Mouse (Mus musculus): ENCODE measurements at regions not wholly inside any gene's neighbourhood (a gene's known extent, or its start where the extent isn't known, plus 50 kb on each side); places are given as distances from the start of the nearest gene placed in this dataset.

GRCm38 (mm10) chr11:111865143-111865542, 799.2 kb downstream of the Kcnj2 start:
- DNase-seq, result no peak

- DNase-seq, result no peak
These were observed 809.4 kb downstream of the Kcnj2 start for GRCm38 (mm10) chr11:111875406-111875805.

DNA sequence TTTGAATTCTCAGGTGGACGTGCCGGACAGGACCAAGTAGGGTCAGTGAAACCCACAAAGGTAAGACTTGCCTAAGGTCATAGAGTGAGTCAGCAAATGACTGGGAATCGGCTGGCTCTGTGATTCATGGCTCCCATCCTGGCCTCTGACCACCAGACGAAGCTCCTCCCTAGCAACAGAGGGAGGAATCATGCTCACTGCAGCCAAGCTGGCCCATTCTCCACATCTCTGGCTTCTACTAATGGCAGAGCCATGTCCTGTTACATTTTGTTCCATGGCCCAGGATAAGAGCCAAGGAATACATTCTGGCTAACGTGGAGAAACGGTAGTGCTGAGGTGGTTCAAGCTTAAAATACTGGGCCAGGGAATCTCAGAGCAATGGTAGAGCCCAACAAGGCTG, 814.2 kb downstream of the Kcnj2 start:
- DNase-seq, result no peak

DNA sequence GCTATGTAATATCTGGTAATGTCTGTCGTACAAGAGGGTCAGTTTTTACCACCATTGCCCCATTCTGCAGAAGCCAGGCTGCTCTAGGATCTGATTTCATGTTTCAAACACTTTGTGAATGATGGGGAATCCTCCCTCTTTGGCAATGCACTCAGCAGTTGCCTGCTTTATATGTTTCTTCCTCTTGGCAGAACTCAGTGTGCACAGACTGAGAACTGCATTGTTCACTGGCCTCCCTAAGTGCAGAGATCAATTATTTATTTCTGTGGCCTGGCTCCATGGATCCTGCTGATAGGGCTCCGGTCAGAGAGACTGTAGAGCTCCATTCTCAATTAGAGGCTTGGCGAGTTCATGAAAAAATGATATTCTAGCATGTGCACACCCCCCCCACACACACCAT, 824.1 kb downstream of the Kcnj2 start:
- DNase-seq, result no peak

GRCm38 (mm10) chr11:111893861-111894260, 827.9 kb downstream of the Kcnj2 start:
- DNase-seq, result no peak

GRCm38 (mm10) chr11:111895221-111896200, 829.5 kb downstream of the Kcnj2 start:
- DNase-seq, result no peak

DNA sequence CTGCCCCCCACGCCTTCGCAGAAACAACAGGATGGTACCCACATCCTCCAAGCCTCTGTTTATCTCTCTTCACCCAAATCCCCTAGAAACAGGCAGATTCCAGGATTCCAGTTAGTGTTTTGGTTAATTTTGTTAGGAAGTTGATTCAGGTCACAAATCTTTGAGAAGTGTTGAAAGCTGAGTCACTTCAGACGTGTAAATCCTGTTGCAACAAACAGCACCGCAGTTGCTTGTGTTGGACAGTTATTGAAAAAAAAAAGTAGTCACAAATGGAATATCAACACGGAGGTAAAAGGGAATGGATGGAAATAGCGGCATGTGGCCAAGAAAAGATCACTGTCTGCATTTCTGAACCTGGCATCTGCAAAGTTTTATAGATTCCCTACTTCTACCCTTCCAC, 831.0 kb downstream of the Kcnj2 start:
- DNase-seq, result no peak

- no peak for DNase-seq
These were observed 838.1 kb downstream of the Kcnj2 start for GRCm38 (mm10) chr11:111904086-111904485.

DNA sequence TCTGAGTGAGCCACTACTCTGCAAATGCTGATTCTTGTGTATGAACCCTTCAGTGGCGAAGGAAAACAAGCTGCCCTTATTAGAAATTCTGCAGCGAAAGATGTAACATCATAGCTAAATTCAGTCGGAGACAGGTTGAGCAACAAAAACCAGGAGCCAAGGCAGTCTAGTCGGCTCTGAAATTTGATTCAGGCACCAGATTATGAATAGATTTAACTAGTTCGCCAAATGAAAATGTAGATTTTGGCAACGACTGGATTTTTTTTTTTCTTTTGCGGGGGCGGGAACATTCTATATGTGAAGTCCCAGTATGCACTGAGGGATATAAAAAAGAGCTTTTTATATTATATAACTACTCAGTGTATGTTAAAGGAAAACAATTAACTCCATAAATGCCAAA, 847.9 kb downstream of the Kcnj2 start:
- no peak for DNase-seq

DNA sequence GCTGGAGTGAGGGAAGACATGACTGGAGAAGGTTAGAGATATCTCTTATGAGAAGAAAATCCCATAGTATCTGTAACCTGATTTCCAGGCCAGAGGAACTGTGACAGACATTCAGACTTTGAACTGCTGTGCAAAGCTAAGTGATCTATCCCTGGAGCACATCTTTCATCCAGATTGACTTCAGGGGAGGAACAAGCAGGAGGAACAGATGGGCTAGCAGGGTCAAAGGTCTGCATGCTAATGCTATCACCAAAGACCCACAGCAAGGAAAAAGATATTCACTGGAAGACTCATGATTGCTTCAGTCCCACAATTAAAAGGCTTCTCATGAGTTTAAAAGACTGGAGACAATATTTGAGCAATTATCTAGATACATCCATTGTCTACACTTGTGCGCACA, 855.7 kb upstream of the Sox9 start:
- DNase-seq, result no peak

GRCm38 (mm10) chr11:111929366-111929765, 852.7 kb upstream of the Sox9 start:
- no peak for DNase-seq

DNA sequence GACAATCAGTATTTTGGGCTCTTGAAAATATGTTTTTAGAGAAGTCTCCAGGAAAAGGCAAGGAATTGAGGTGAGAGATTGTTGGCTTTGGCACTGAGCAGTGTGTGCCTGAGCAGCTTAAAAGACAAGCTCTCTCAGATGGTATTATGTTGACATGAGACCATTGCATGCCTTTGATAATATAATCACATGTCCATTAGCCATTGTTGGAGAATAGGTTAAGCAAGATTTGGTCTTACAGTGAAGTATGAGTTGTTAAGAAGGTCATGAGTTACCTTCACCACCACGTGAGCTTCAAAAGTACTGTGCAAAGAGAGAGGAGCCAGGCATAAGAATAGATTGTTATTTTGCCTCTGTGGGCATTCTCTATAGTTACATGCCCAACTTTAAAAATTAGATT, 850.0 kb upstream of the Sox9 start:
- DNase-seq, result no peak

DNA sequence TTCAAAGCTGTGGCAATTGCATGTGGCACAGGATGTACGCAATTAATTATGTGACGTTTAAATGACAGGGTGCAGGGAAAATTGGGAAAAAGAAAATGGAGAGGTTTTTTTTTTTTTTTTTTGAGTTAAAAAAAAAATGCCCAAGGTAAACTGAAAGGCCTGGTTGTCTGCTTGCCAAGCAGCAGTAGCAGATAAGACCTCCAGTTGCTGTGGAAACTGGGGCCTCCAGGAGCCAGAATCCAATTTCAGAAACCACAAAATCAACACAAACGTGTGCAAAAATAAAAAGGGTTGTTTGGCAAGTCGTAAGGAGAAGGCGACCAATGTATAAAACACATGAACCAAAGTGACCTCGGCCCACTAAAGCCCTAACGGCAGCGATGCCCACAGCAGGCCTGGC, 837.7 kb upstream of the Sox9 start:
- no peak for DNase-seq

GRCm38 (mm10) chr11:111945806-111946205, 836.2 kb upstream of the Sox9 start:
- no peak for DNase-seq

GRCm38 (mm10) chr11:111947671-111948070, 834.4 kb upstream of the Sox9 start:
- no peak for DNase-seq

GRCm38 (mm10) chr11:111953421-111953820, 828.6 kb upstream of the Sox9 start:
- no peak for DNase-seq

DNA sequence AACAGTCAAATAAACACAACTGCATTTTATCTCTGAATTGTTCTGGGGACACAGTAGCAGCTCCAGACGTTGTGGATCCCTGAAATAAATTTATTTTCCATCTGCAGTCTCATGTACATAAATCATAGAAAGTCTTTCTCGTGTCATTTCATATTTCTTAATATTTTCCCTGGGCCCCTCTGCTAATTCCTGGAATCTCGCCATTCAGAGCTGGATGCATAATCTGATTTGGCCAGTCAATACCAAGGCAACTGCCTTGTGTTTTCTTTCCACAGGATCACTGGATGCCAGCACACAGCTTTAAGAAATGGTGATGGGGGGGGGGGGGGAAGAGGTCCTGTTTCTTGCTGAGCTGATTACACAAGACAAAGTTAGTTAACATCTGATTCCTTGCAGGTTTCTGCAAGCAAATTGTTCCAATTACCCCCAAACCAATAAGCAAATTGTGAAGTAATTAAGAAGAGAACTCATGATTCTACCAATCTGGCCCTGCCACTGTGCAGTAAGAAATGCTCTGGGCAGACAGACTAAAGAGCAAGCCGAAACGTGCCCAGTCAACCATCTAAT, 824.2 kb upstream of the Sox9 start:
- no peak for DNase-seq

DNA sequence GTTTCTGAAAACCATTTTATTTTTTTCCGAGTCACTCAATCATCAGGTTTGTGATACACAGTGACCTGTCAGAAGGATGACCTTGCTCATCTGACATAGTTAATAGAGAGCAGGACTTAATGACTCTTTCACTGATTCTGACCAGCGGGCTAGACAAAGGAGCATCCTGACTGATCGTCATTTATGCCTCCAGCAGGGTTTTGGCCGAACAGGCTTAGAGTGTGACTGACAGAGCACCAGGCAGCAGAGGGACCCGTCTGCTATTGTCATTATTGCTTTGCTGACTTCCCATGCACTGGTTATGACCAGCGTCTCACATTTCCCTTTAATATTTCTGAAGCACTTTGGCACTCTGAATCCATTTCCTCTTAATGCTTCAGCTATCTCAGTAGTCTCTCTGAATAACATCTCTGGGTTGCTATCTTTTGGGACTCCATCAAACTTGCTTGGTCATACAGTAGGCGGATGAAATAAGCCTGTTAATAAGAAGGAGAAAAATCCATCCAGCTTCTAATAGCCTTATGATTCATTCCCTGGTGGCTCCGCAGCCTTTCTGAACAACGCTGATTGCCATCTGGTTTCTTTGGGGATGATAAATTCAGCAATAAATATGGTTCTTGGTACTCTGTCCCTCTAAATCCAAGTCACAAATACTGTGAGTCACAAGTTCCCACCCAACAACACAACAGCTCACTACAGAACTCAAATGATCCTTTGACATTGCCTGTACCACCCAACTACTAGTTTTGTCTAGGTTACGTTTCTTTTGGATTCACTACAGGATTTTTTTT, 820.8 kb upstream of the Sox9 start:
- no peak for DNase-seq

DNA sequence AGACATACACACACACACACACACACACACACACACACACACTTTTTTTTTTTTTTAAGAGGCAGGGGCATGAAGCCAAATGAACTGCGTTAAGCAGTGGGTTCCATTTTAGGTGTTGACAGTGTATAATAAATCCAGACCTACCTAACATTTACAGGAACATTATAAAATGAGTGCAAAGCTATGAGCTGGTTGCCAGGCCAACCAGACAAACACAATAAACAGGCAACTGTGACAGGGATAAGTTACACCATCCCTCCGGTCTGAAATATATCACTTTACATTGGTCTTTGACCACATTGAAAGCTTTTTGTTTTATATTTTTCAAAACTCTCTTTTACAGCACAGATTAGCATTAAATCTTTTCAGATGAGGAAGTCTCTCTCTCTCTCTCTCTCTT, 820.2 kb upstream of the Sox9 start:
- DNase-seq, result no peak

DNA sequence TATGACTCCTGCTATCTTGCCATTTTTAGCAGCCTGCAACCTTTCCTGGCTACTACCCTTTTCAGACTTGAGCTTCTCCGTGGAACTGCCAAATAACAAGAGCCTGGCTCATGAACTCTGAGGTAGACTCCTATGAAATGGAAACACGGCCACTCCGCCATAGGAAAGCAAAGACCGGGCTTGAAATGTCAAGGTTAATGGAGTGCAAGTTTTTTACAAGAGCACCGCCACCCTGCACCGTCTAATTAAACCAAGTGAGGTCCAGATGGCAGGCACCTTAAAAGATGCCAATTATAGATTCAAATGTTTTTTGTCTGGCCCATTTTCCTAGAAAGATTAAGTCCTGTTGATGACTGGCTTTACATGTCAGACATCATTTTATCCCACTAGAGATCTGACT, 818.0 kb upstream of the Sox9 start:
- no peak for DNase-seq

DNA sequence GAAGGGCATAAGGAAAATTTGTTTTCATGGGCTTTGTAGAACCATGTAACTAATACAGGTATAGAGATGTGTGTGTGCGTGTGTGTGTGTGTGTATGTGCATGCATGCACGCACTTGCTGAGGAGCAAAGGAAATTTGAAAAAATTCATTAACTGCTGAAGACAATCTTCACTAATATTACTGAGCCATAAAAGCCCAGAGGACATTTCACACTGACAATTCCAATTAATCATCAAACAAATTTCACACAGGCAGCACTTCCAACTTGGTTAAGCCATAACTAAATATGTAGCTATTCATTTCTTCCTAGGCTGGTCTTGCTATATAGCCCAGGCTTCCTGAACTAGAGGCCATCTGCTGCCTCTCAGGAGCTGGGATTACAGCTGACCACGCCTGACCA, 815.6 kb upstream of the Sox9 start:
- no peak for DNase-seq

GRCm38 (mm10) chr11:111971001-111971400, 811.0 kb upstream of the Sox9 start:
- DNase-seq, result no peak

DNA sequence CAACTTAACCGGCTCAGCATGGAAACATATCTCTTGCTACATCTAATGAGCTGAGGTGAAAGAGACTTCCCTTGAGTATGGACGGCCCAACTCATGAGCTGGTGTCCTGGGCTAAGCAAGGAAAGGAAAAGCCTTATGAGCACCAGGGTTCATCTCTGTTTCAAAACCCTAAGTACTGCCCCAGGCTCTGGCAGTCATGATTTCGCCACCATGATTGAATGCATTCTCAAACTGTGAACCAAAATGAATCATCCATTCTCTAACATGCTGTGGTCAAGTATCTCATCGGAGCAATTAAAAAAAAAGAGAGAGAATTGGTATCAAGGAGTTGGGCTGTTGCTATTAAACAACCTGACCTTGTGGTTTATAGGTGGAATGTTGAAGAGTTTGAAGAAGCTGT, 803.4 kb upstream of the Sox9 start:
- DNase-seq, result no peak

DNA sequence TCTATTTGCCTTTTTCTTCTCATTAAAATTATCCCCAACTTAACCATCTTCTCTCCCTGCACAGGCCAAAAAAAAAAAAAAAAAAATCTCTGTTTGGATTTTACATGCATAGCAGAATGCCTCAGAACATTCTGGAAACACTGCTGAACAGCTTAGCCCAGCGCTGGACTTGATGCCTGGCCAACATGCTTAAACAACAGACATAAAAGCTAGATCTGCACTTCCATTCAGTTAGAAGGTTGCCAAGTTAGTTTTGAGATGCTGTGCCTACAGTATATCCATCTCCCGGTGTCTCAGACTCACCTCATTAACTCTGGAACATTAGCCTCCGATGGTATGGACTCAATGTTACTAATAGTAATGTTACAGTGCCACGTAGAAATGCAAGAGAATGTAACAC, 785.6 kb upstream of the Sox9 start:
- DNase-seq, result no peak
